Mouse (Mus musculus): Measurements from ENCODE around the gene Chst10.

- TF ChIP-seq POLR2A (IDR thresholded peaks at IDR 0.05; ENCODE audit: control insufficient read depth, extremely low read depth, insufficient read depth, low read length, poor library complexity), result no peak
- no peak for TF ChIP-seq CTCF (IDR thresholded peaks at IDR 0.05; ENCODE audit: borderline replicate concordance, control insufficient read depth, extremely low read depth, insufficient read depth, low read length, poor library complexity)
Observed at GRCm38 (mm10) chr1:38856196-38856595, 41.8 kb downstream of the Chst10 start.
